ENCODE assay signal across 8 mouse cellular contexts in the genomic region with DNA sequence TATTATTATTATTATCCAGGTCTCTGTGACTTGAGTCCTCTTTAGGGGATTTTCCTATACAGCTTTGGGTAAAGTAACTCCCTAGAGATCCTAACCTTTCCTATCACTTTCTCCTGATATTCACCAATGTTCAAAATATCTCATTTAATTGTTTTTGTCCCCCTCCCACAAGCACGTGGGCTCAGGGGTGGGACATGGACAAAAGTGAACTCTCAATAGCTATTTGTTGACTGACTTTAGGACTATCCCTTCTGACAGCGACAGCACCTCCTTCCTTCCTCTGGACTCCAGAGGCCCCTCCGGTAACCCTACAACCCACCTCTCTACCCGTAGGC. TPM values are rescaled to one million over a fixed set of nuclear protein-coding genes. Genes with fewer than 3 reads are reported as not detected.
DNase-seq lines count a peak whose midpoint lies in the region; ATAC-seq and TF ChIP-seq lines count a peak whose summit lies in the region.

No protein-coding gene starts in this region.

- peak overlapping the region; percentile 64 for H3K9ac ChIP-seq in heart, embryonic 15.5 days
- H3K9ac ChIP-seq in hindbrain, embryonic 11.5 days (ENCODE audit: low read depth, low read length), result peak overlapping the region; percentile 54
- peak overlapping the region; percentile 55 for H3K9ac ChIP-seq in midbrain, embryonic 11.5 days (ENCODE audit: low read length)

- 12% methylated on average over 4 of the region's 4 CpGs for WGBS in heart, embryonic 15.5 days
- 19% methylated on average over 4 of the region's 4 CpGs for WGBS in hindbrain, embryonic 11.5 days
- 15% methylated on average over 4 of the region's 4 CpGs for WGBS in midbrain, embryonic 11.5 days

- no peaks in the 10 kb centered on the region for H3K9me3 ChIP-seq in heart, embryonic 15.5 days (replicated peaks)
- H3K9me3 ChIP-seq in G1E (replicated peaks), result no peaks in the 10 kb centered on the region
- H3K9me3 ChIP-seq in hindbrain, embryonic 11.5 days (ENCODE audit: control insufficient read depth, low read length), result no peaks in the 10 kb centered on the region
- H3K9me3 ChIP-seq in midbrain, embryonic 11.5 days (ENCODE audit: control insufficient read depth, low read length), result no peaks in the 10 kb centered on the region

- peak overlapping the region; percentile 72 for H3K4me3 ChIP-seq in heart, embryonic 15.5 days
- H3K4me3 ChIP-seq in G1E (ENCODE audit: low read depth, low read length), result peak overlapping the region; percentile 82
- peak overlapping the region; percentile 54 for H3K4me3 ChIP-seq in hindbrain, embryonic 11.5 days (ENCODE audit: low read depth, low read length)
- H3K4me3 ChIP-seq in midbrain, embryonic 11.5 days (ENCODE audit: low read depth, low read length), result peak overlapping the region; percentile 55

- TF ChIP-seq CTCF in G1E (IDR thresholded peaks at IDR 0.05; ENCODE audit: low read depth, low read length), result no peak

- no peaks in the 10 kb centered on the region for H3K27me3 ChIP-seq in heart, embryonic 15.5 days
- H3K27me3 ChIP-seq in G1E (ENCODE audit: insufficient read depth, low read length), result no peaks in the 10 kb centered on the region
- H3K27me3 ChIP-seq in hindbrain, embryonic 11.5 days (ENCODE audit: control insufficient read depth, insufficient read depth, low read length), result no peaks in the 10 kb centered on the region
- no peaks in the 10 kb centered on the region for H3K27me3 ChIP-seq in midbrain, embryonic 11.5 days (ENCODE audit: control insufficient read depth, insufficient read depth, low read length)

- peak overlapping the region; percentile 71; the same call in 1 of the 2 replicates for H3K27ac ChIP-seq in heart, embryonic 15.5 days
- H3K27ac ChIP-seq in hindbrain, embryonic 11.5 days (ENCODE audit: low read depth, low read length), result no peak overlapping the region
- H3K27ac ChIP-seq in midbrain, embryonic 11.5 days (ENCODE audit: low read depth, low read length), result no peak overlapping the region

- DNase-seq in heart, postnatal 36 days, result no peak
- peak; percentile 27 for DNase-seq in G1E (ENCODE audit: low spot score)
- DNase-seq in hindbrain, embryonic 11.5 days (ENCODE audit: low spot score), result no peak
- no peak for DNase-seq in midbrain, embryonic 11.5 days (ENCODE audit: low spot score, missing footprints)
- DNase-seq in adrenal gland, postnatal 25 days, result no peak
- no peak for DNase-seq in B cell, adult 2 months
- no peak for DNase-seq in adrenal gland, postnatal 36 days

- peak overlapping the region; percentile 63 for H3K4me2 ChIP-seq in heart, embryonic 15.5 days
- peak overlapping the region; percentile 37 for H3K4me2 ChIP-seq in hindbrain, embryonic 11.5 days (replicated peaks; ENCODE audit: low read depth, low read length)
- H3K4me2 ChIP-seq in midbrain, embryonic 11.5 days, result peak overlapping the region; percentile 51

- no peak for ATAC-seq in heart, embryonic 15.5 days (replicated peaks; ENCODE audit: insufficient number of reproducible peaks, insufficient read depth, low FRiP score, low read depth)
- ATAC-seq in G1E (ENCODE audit: extremely low read depth, insufficient number of reproducible peaks, low FRiP score, poor library complexity, severe bottlenecking), result no peak
- ATAC-seq in hindbrain, embryonic 11.5 days (ENCODE audit: low FRiP score), result no peak; the same call in 1 of the 2 replicates
- ATAC-seq in midbrain, embryonic 11.5 days (ENCODE audit: low FRiP score), result no peak

- intact Hi-C loops in heart, postnatal 36 days (cut with DNase I), result no loop called here

- no peaks in the 10 kb centered on the region for H3K4me1 ChIP-seq in heart, embryonic 15.5 days (replicated peaks)
- peaks cover 13% of the 10 kb centered on the region; the same call in 1 of the 2 replicates for H3K4me1 ChIP-seq in G1E (ENCODE audit: insufficient read depth, low read depth, low read length)
- no peaks in the 10 kb centered on the region for H3K4me1 ChIP-seq in hindbrain, embryonic 11.5 days (replicated peaks; ENCODE audit: control insufficient read depth, insufficient read depth, low read length)
- H3K4me1 ChIP-seq in midbrain, embryonic 11.5 days (ENCODE audit: control insufficient read depth, insufficient read depth, low read length), result no peaks in the 10 kb centered on the region

- peaks cover 5% of the 10 kb centered on the region; the same call in 1 of the 2 replicates for H3K36me3 ChIP-seq in heart, embryonic 15.5 days
- peaks cover 35% of the 10 kb centered on the region for H3K36me3 ChIP-seq in G1E (replicated peaks)
- H3K36me3 ChIP-seq in hindbrain, embryonic 11.5 days (ENCODE audit: control insufficient read depth, insufficient read depth, low read length), result no peaks in the 10 kb centered on the region
- H3K36me3 ChIP-seq in midbrain, embryonic 11.5 days (ENCODE audit: control insufficient read depth, insufficient read depth, low read length), result no peaks in the 10 kb centered on the region

RNA-seq across cellular contexts. Expression of a gene that starts 0.8 kb away (rescaled TPM):
- 10.1 and 12.2 TPM in 2 replicates for polyA plus RNA-seq in heart, embryonic 15.5 days (2015; fragmentation: Nextera tagmentation; extraction: Ambion mirVana)
- total RNA-seq in heart, postnatal 36 days (2021), result 1 to 10 TPM; 3.9 to 5.6 TPM
- total RNA-seq in G1E (2014; fragmentation: Nextera tagmentation), result 9.7 and 15.0 TPM in 2 replicates
- 6.3 and 6.5 TPM in 2 replicates for total RNA-seq in G1E (2017)
- polyA plus RNA-seq in G1E (2012), result 3.5 and 4.4 TPM in 2 replicates
- 10.5 and 13.2 TPM in 2 replicates for polyA plus RNA-seq in hindbrain, embryonic 11.5 days (2014; fragmentation: Nextera tagmentation; extraction: Ambion mirVana)
- polyA plus RNA-seq in midbrain, embryonic 11.5 days (2014; fragmentation: Nextera tagmentation; extraction: Ambion mirVana), result 11.5 and 11.6 TPM in 2 replicates
- total RNA-seq in adrenal gland, postnatal 25 days (2021), result 9.3 and 9.4 TPM in 2 replicates
- total RNA-seq in adrenal gland, postnatal 36 days (2021), result 1 to 10 TPM; 7.7 to 8.0 TPM

RNA-seq across cellular contexts. Expression of a gene that starts 18.2 kb away (rescaled TPM):
- polyA plus RNA-seq in heart, embryonic 15.5 days (2015; fragmentation: Nextera tagmentation; extraction: Ambion mirVana), result 27.9 and 30.8 TPM in 2 replicates
- 10 to 100 TPM; 19.6 to 25.1 TPM for total RNA-seq in heart, postnatal 36 days (2021)
- total RNA-seq in G1E (2014; fragmentation: Nextera tagmentation) (11.1 and 17.1 TPM in 2 replicates), G1E (2017) (52.7 and 84.7 TPM in 2 replicates)
- 2.2 and 2.3 TPM in 2 replicates for polyA plus RNA-seq in G1E (2012)
- polyA plus RNA-seq in hindbrain, embryonic 11.5 days (2014; fragmentation: Nextera tagmentation; extraction: Ambion mirVana), result 38.1 and 39.3 TPM in 2 replicates
- 32.0 and 36.1 TPM in 2 replicates for polyA plus RNA-seq in midbrain, embryonic 11.5 days (2014; fragmentation: Nextera tagmentation; extraction: Ambion mirVana)
- total RNA-seq in adrenal gland, postnatal 25 days (2021), result 98.4 and 113 TPM in 2 replicates
- total RNA-seq in adrenal gland, postnatal 36 days (2021), result 10 to 100 TPM; 57.2 to 94.7 TPM

RNA-seq across cellular contexts. Expression of a gene that starts 29.5 kb away (rescaled TPM):
- 288 and 296 TPM in 2 replicates for polyA plus RNA-seq in heart, embryonic 15.5 days (2015; fragmentation: Nextera tagmentation; extraction: Ambion mirVana)
- 10 to 100 TPM; 63.1 to 74.0 TPM for total RNA-seq in heart, postnatal 36 days (2021)
- total RNA-seq in G1E (2014; fragmentation: Nextera tagmentation), result 460 and 585 TPM in 2 replicates
- 1,150 and 1,311 TPM in 2 replicates for total RNA-seq in G1E (2017)
- polyA plus RNA-seq in G1E (2012), result 125 and 248 TPM in 2 replicates
- polyA plus RNA-seq in hindbrain, embryonic 11.5 days (2014; fragmentation: Nextera tagmentation; extraction: Ambion mirVana), result 450 and 452 TPM in 2 replicates
- 439 and 458 TPM in 2 replicates for polyA plus RNA-seq in midbrain, embryonic 11.5 days (2014; fragmentation: Nextera tagmentation; extraction: Ambion mirVana)
- 78.5 and 115 TPM in 2 replicates for total RNA-seq in adrenal gland, postnatal 25 days (2021)
- 100 to 1,000 TPM in 1 of 2 experiments, 10 to 100 TPM in 1; 97.4 to 129 TPM for total RNA-seq in adrenal gland, postnatal 36 days (2021)

RNA-seq across cellular contexts. Expression of a gene that starts 31.2 kb away (rescaled TPM):
- polyA plus RNA-seq in heart, embryonic 15.5 days (2015; fragmentation: Nextera tagmentation; extraction: Ambion mirVana), result 2.6 and 4.7 TPM in 2 replicates
- total RNA-seq in heart, postnatal 36 days (2021), result 1 to 10 TPM; 3.0 to 3.4 TPM
- total RNA-seq in G1E (2014; fragmentation: Nextera tagmentation), result 4.6 and 5.5 TPM in 2 replicates
- 0.22 and 0.81 TPM in 2 replicates for total RNA-seq in G1E (2017)
- polyA plus RNA-seq in G1E (2012), result 2.6 and 2.7 TPM in 2 replicates
- polyA plus RNA-seq in hindbrain, embryonic 11.5 days (2014; fragmentation: Nextera tagmentation; extraction: Ambion mirVana), result 20.3 and 20.4 TPM in 2 replicates
- polyA plus RNA-seq in midbrain, embryonic 11.5 days (2014; fragmentation: Nextera tagmentation; extraction: Ambion mirVana), result 14.7 and 15.9 TPM in 2 replicates
- 4.6 and 7.0 TPM in 2 replicates for total RNA-seq in adrenal gland, postnatal 25 days (2021)
- 1 to 10 TPM; 6.8 to 7.9 TPM for total RNA-seq in adrenal gland, postnatal 36 days (2021)

RNA-seq across cellular contexts. Expression of a gene that starts 42.4 kb away (rescaled TPM):
- 22.3 and 25.2 TPM in 2 replicates for polyA plus RNA-seq in heart, embryonic 15.5 days (2015; fragmentation: Nextera tagmentation; extraction: Ambion mirVana)
- total RNA-seq in heart, postnatal 36 days (2021), result 10 to 100 TPM; 39.4 to 44.4 TPM
- 22.2 and 31.1 TPM in 2 replicates for total RNA-seq in G1E (2014; fragmentation: Nextera tagmentation)
- total RNA-seq in G1E (2017), result 24.6 and 27.6 TPM in 2 replicates
- 30.1 and 34.3 TPM in 2 replicates for polyA plus RNA-seq in G1E (2012)
- 25.6 and 30.8 TPM in 2 replicates for polyA plus RNA-seq in hindbrain, embryonic 11.5 days (2014; fragmentation: Nextera tagmentation; extraction: Ambion mirVana)
- 21.9 and 23.4 TPM in 2 replicates for polyA plus RNA-seq in midbrain, embryonic 11.5 days (2014; fragmentation: Nextera tagmentation; extraction: Ambion mirVana)
- 71.8 and 74.9 TPM in 2 replicates for total RNA-seq in adrenal gland, postnatal 25 days (2021)
- total RNA-seq in adrenal gland, postnatal 36 days (2021), result 10 to 100 TPM; 63.2 to 64.0 TPM
